Mouse (Mus musculus) subcutaneous adipose tissue, adult 2 months (tissue): ENCODE data around the gene Cep290. TPM values are rescaled to one million over a fixed set of nuclear protein-coding genes. Genes with fewer than 3 reads are reported as not detected.

ENCODE experiments used
- polyA plus RNA-seq: library from polyadenylated mRNA; depleted of rRNA; stranded (reverse); fragments of >200 nt; gene quantifications from 2 replicates; pipeline ENCODE4 v1.2.3, GENCODE M21; 2012; ENCODE audit warnings: low replicate concordance; rRNA removed

The Cep290 gene
- 0.42 and 0.48 TPM in 2 replicates for polyA plus RNA-seq

DNA sequence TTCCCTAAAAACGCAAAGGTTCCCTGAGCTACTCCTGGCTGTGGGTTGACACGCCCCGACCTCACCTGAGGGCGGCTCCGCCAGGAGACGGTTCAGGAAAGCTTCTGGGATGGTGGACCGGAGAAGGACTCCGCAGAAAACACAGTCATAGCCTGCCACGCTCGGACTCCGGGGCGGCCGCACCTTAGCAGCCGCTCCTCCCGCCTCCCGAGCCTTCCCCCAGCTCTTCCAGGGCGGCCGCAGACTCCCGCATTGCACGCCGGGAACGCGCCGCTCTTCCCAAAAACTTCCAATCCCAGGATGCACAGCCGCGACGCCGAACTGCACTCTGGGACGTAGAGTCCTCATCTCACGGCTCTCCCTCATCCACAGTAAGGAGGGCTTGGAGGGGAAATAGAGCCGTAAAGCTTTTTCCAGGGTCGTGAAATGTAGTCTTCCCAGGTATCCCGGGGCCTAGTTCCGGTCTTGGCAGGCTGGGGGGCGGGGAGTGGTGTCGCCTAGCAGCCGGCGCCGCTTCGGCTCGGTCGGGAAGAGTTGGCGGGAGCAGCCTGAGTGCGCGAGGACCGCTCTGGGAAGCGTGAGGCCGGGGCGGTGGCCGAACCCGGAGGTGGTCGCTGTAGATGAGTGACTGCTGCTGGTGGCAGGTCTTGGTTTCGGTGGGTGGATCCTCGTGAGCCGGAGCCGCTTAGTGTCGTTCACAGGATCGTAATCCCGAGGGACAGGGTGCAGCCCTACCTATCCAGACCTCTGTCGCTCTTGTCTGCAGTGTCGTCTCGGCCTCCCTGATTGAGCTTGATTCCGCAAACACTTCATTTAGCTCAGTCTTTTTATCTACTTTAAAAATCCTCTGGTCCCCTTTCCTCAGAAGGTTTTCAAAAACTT is at the start of gene Cep290, which contains the start of gene Tmtc3:
Cep290 (plus strand) TSS at position 462 of the 882 bp plus-strand sequence.
Tmtc3 (minus strand) TSS at position 254 of the 882 bp plus-strand sequence.

DNA sequence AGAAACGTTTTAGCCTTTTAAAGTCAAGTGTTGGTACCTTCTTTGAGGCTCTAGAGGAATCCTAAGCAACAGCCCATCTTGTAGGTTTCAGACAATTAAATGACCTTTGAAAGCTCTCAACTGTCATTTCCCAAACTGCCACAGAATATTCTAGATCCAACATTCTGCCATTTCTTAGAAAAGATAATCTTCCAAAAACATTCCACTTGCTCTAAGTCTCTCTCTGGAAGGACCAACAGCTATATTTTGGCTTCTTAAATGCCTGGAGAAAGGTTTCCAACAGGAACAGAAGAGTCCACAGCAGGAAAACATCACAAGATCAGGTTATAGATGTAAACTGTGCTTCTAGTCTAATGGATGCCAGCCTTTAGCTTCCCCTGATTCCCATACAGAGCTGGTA is 103.0 kb downstream of the Cep290 start, which contains the start of the genes 4930430F08Rik and 1700017N19Rik:
4930430F08Rik (minus strand) TSS at position 101 of the 400 bp plus-strand sequence.
1700017N19Rik (plus strand) TSS at position 162 of the 400 bp plus-strand sequence.

Other genes with a start within 250 kb of the Cep290 start
- gene Gm4301, start 151.9 kb upstream of the Cep290 start, polyA plus RNA-seq: not detected in 2 replicates
- not detected in 2 replicates for gene Gm4302, start 146.7 kb upstream of the Cep290 start, polyA plus RNA-seq
- gene Gm4303, start 141.6 kb upstream of the Cep290 start, polyA plus RNA-seq: not detected in 2 replicates
- not detected in 2 replicates for gene Gm4305, start 136.5 kb upstream of the Cep290 start, polyA plus RNA-seq
- gene Gm4307, start 126.2 kb upstream of the Cep290 start, polyA plus RNA-seq: not detected in 2 replicates
- not detected in 2 replicates for gene Gm4312, start 105.0 kb upstream of the Cep290 start, polyA plus RNA-seq
- 7.8 and 13.0 TPM in 2 replicates for gene Tmtc3, start 208 bp upstream of the Cep290 start, polyA plus RNA-seq
- 5.2 and 9.0 TPM in 2 replicates for gene 4930430F08Rik, start 102.9 kb downstream of the Cep290 start, polyA plus RNA-seq
- gene 1700017N19Rik, start 102.9 kb downstream of the Cep290 start, polyA plus RNA-seq: not detected in 2 replicates